Mouse (Mus musculus): ENCODE data around the gene Cux1.

DNA sequence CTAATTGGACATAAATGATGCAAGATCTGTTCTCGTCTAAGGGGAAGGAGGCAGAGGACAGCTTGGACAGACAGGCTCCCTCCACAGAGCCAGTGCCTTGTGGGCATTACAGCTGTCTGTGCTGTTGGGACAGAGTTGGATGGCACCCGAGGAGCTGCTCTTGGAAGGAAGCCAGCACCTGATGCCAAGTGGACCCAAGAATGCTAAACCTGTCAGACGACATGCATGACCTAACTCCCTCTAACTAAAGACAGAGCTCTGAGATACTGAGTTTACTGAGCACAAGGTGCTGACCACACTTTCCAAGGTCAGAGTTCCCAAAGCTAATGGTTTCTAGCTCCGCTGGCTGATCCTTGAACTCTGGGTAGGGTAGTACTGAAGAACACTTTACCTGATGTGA, 255.1 kb downstream of the Cux1 start:
- TF ChIP-seq POLR2A (IDR thresholded peaks at IDR 0.05; ENCODE audit: borderline replicate concordance, control insufficient read depth, low read depth, low read length), result no peak
- TF ChIP-seq CTCF (IDR thresholded peaks at IDR 0.05; ENCODE audit: control insufficient read depth, insufficient read depth, low read length), result no peak
